Mouse (Mus musculus) right cerebral cortex, postnatal 36 days (tissue): ENCODE data around the gene Agbl2.

Experiments
- DNase-seq, 2 experiments: peaks; one replicate each; pipeline ENCODE4 v3.0.0; 2022; ENCODE audit warnings: low spot score in 2 of 2, mixed read lengths in 1 of 2

The Agbl2 gene

GRCm38 (mm10) chr2:90870136-90870601, 87.6 kb downstream of the Agbl2 start:
- DNase-seq, result peak; percentile 57 to 81

- no peak for DNase-seq
These were observed 88.8 kb downstream of the Agbl2 start for GRCm38 (mm10) chr2:90871180-90871961.

GRCm38 (mm10) chr2:90874025-90874424, 91.5 kb downstream of the Agbl2 start:
- no peak for DNase-seq

GRCm38 (mm10) chr2:90875239-90875638, 92.7 kb downstream of the Agbl2 start:
- no peak for DNase-seq

GRCm38 (mm10) chr2:90877584-90878259, 95.2 kb downstream of the Agbl2 start:
- no peak for DNase-seq

- DNase-seq, result no peak
These were observed 96.9 kb downstream of the Agbl2 start for GRCm38 (mm10) chr2:90879419-90879818.

GRCm38 (mm10) chr2:90880144-90880785, 97.7 kb downstream of the Agbl2 start:
- DNase-seq, result no peak

- DNase-seq, result no peak
These were observed 99.3 kb downstream of the Agbl2 start for GRCm38 (mm10) chr2:90881824-90882223.
